Mouse (Mus musculus): Measurements from ENCODE around the gene Thra. TPM values are rescaled to one million over a fixed set of nuclear protein-coding genes. Genes with fewer than 3 reads are reported as not detected.

The Thra gene
- polyA plus RNA-seq, 1 experiment from 2014 or later: 177 TPM

- H3K4me2 ChIP-seq (ENCODE audit: low read length): no peak overlapping the region
- H3K27ac ChIP-seq (ENCODE audit: low read length): no peak overlapping the region
- peaks cover 15% of the 10 kb centered on the region for H3K36me3 ChIP-seq (ENCODE audit: control insufficient read depth, insufficient read depth)
- 22% methylated on average over 7 of the region's 7 CpGs for WGBS
- peak; percentile 23; the same call in 1 of the 2 replicates for ATAC-seq
- H3K9ac ChIP-seq (replicated peaks; ENCODE audit: low read depth, low read length): no peak overlapping the region
- H3K27me3 ChIP-seq (replicated peaks; ENCODE audit: control insufficient read depth, insufficient read depth, low read length): no peaks in the 10 kb centered on the region
- H3K9me3 ChIP-seq (ENCODE audit: control insufficient read depth, low read length): no peaks in the 10 kb centered on the region
- peaks cover 48% of the 10 kb centered on the region for H3K4me1 ChIP-seq (replicated peaks; ENCODE audit: control insufficient read depth, insufficient read depth, low read length)
- no peak overlapping the region for H3K4me3 ChIP-seq (replicated peaks; ENCODE audit: low read length)
Measured at GRCm38 (mm10) chr11:98754621-98755181, 14.3 kb downstream of the Thra start.

GRCm38 (mm10) chr11:98755726-98756380 is 15.4 kb downstream of the Thra start:
- no peaks in the 10 kb centered on the region for H3K9me3 ChIP-seq (ENCODE audit: control insufficient read depth, low read length)
- peaks cover 36% of the 10 kb centered on the region for H3K4me1 ChIP-seq (replicated peaks; ENCODE audit: control insufficient read depth, insufficient read depth, low read length)
- no peak overlapping the region for H3K4me3 ChIP-seq (replicated peaks; ENCODE audit: low read length)
- no peak overlapping the region for H3K4me2 ChIP-seq (ENCODE audit: low read length)
- ATAC-seq: no peak
- no peak overlapping the region for H3K27ac ChIP-seq (ENCODE audit: low read length)
- H3K36me3 ChIP-seq (ENCODE audit: control insufficient read depth, insufficient read depth): peaks cover 20% of the 10 kb centered on the region
- H3K9ac ChIP-seq (replicated peaks; ENCODE audit: low read depth, low read length): no peak overlapping the region
- WGBS: 94% methylated on average over 6 of the region's 6 CpGs
- no peaks in the 10 kb centered on the region for H3K27me3 ChIP-seq (replicated peaks; ENCODE audit: control insufficient read depth, insufficient read depth, low read length)

GRCm38 (mm10) chr11:98756711-98757110 is 16.3 kb downstream of the Thra start:
- H3K27me3 ChIP-seq (replicated peaks; ENCODE audit: control insufficient read depth, insufficient read depth, low read length): no peaks in the 10 kb centered on the region
- WGBS: 91% methylated on average over 12 of the region's 12 CpGs
- H3K9ac ChIP-seq (replicated peaks; ENCODE audit: low read depth, low read length): no peak overlapping the region
- H3K4me3 ChIP-seq (replicated peaks; ENCODE audit: low read length): no peak overlapping the region
- H3K9me3 ChIP-seq (ENCODE audit: control insufficient read depth, low read length): no peaks in the 10 kb centered on the region
- ATAC-seq: no peak
- H3K4me1 ChIP-seq (replicated peaks; ENCODE audit: control insufficient read depth, insufficient read depth, low read length): peaks cover 28% of the 10 kb centered on the region
- no peak overlapping the region for H3K27ac ChIP-seq (ENCODE audit: low read length)
- peaks cover 26% of the 10 kb centered on the region for H3K36me3 ChIP-seq (ENCODE audit: control insufficient read depth, insufficient read depth)
- no peak overlapping the region for H3K4me2 ChIP-seq (ENCODE audit: low read length)

- peaks cover 19% of the 10 kb centered on the region for H3K4me1 ChIP-seq (replicated peaks; ENCODE audit: control insufficient read depth, insufficient read depth, low read length)
- H3K36me3 ChIP-seq (ENCODE audit: control insufficient read depth, insufficient read depth): peaks cover 38% of the 10 kb centered on the region
- no peak overlapping the region for H3K27ac ChIP-seq (ENCODE audit: low read length)
- no peaks in the 10 kb centered on the region for H3K27me3 ChIP-seq (replicated peaks; ENCODE audit: control insufficient read depth, insufficient read depth, low read length)
- no peaks in the 10 kb centered on the region for H3K9me3 ChIP-seq (ENCODE audit: control insufficient read depth, low read length)
- H3K4me3 ChIP-seq (replicated peaks; ENCODE audit: low read length): no peak overlapping the region
- no peak overlapping the region for H3K9ac ChIP-seq (replicated peaks; ENCODE audit: low read depth, low read length)
- H3K4me2 ChIP-seq (ENCODE audit: low read length): no peak overlapping the region
- ATAC-seq: no peak
- whole genome bisulfite sequencing: 88% methylated on average over 4 of the region's 4 CpGs
Measured at GRCm38 (mm10) chr11:98761939-98762338, 21.5 kb downstream of the Thra start.

- no peaks in the 10 kb centered on the region for H3K27me3 ChIP-seq (replicated peaks; ENCODE audit: control insufficient read depth, insufficient read depth, low read length)
- H3K4me2 ChIP-seq (ENCODE audit: low read length): no peak overlapping the region
- H3K9me3 ChIP-seq (ENCODE audit: control insufficient read depth, low read length): no peaks in the 10 kb centered on the region
- no peak overlapping the region for H3K27ac ChIP-seq (ENCODE audit: low read length)
- H3K36me3 ChIP-seq (ENCODE audit: control insufficient read depth, insufficient read depth): peaks cover 38% of the 10 kb centered on the region
- WGBS: 64% methylated on average over 17 of the region's 17 CpGs
- H3K4me3 ChIP-seq (replicated peaks; ENCODE audit: low read length): no peak overlapping the region
- H3K9ac ChIP-seq (replicated peaks; ENCODE audit: low read depth, low read length): no peak overlapping the region
- H3K4me1 ChIP-seq (replicated peaks; ENCODE audit: control insufficient read depth, insufficient read depth, low read length): peaks cover 29% of the 10 kb centered on the region
- no peak for ATAC-seq
Measured at GRCm38 (mm10) chr11:98762756-98763501, 22.5 kb downstream of the Thra start.

GRCm38 (mm10) chr11:98763502-98763861 is 23.0 kb downstream of the Thra start:
- no peaks in the 10 kb centered on the region for H3K27me3 ChIP-seq (replicated peaks; ENCODE audit: control insufficient read depth, insufficient read depth, low read length)
- peaks cover 35% of the 10 kb centered on the region for H3K4me1 ChIP-seq (replicated peaks; ENCODE audit: control insufficient read depth, insufficient read depth, low read length)
- no peaks in the 10 kb centered on the region for H3K9me3 ChIP-seq (ENCODE audit: control insufficient read depth, low read length)
- peaks cover 38% of the 10 kb centered on the region for H3K36me3 ChIP-seq (ENCODE audit: control insufficient read depth, insufficient read depth)
- no peak overlapping the region for H3K9ac ChIP-seq (replicated peaks; ENCODE audit: low read depth, low read length)
- no peak overlapping the region for H3K4me2 ChIP-seq (ENCODE audit: low read length)
- no peak overlapping the region for H3K4me3 ChIP-seq (replicated peaks; ENCODE audit: low read length)
- WGBS: 91% methylated on average over 8 of the region's 8 CpGs
- no peak overlapping the region for H3K27ac ChIP-seq (ENCODE audit: low read length)
- no peak for ATAC-seq

- Histone ChIP-seq H3K4me1 (replicated peaks; ENCODE audit: control insufficient read depth, insufficient read depth, low read length) (peaks cover 41% of the 10 kb centered on the region), H3K9ac (replicated peaks; ENCODE audit: low read depth, low read length) (no peak overlapping the region), H3K36me3 (ENCODE audit: control insufficient read depth, insufficient read depth) (peaks cover 38% of the 10 kb centered on the region), H3K27me3 (replicated peaks; ENCODE audit: control insufficient read depth, insufficient read depth, low read length) (no peaks in the 10 kb centered on the region), H3K9me3 (ENCODE audit: control insufficient read depth, low read length) (no peaks in the 10 kb centered on the region), H3K4me2 (ENCODE audit: low read length) (no peak overlapping the region), H3K4me3 (replicated peaks; ENCODE audit: low read length) (no peak overlapping the region), H3K27ac (ENCODE audit: low read length) (no peak overlapping the region)
- ATAC-seq: no peak
- 85% methylated on average over 18 of the region's 18 CpGs for WGBS
Measured at GRCm38 (mm10) chr11:98764091-98764490, 23.7 kb downstream of the Thra start.

GRCm38 (mm10) chr11:98764746-98765145 is 24.3 kb downstream of the Thra start:
- Histone ChIP-seq H3K4me1 (replicated peaks; ENCODE audit: control insufficient read depth, insufficient read depth, low read length) (peaks cover 44% of the 10 kb centered on the region), H3K27me3 (replicated peaks; ENCODE audit: control insufficient read depth, insufficient read depth, low read length) (no peaks in the 10 kb centered on the region), H3K4me2 (ENCODE audit: low read length) (no peak overlapping the region), H3K9me3 (ENCODE audit: control insufficient read depth, low read length) (no peaks in the 10 kb centered on the region), H3K27ac (ENCODE audit: low read length) (no peak overlapping the region), H3K9ac (replicated peaks; ENCODE audit: low read depth, low read length) (no peak overlapping the region), H3K4me3 (replicated peaks; ENCODE audit: low read length) (no peak overlapping the region), H3K36me3 (ENCODE audit: control insufficient read depth, insufficient read depth) (peaks cover 39% of the 10 kb centered on the region)
- ATAC-seq: no peak

- peaks cover 39% of the 10 kb centered on the region for H3K36me3 ChIP-seq (ENCODE audit: control insufficient read depth, insufficient read depth)
- 34% methylated on average over 8 of the region's 9 CpGs for WGBS
- no peaks in the 10 kb centered on the region for H3K27me3 ChIP-seq (replicated peaks; ENCODE audit: control insufficient read depth, insufficient read depth, low read length)
- H3K27ac ChIP-seq (ENCODE audit: low read length): peak overlapping the region; percentile 82
- no peak overlapping the region for H3K4me3 ChIP-seq (replicated peaks; ENCODE audit: low read length)
- 0 out of 2 replicates have a peak, but pooled peaks have one; percentile 8 for ATAC-seq
- no peak overlapping the region for H3K4me2 ChIP-seq (ENCODE audit: low read length)
- H3K9ac ChIP-seq (replicated peaks; ENCODE audit: low read depth, low read length): no peak overlapping the region; the same call in 1 of the 2 replicates
- H3K4me1 ChIP-seq (replicated peaks; ENCODE audit: control insufficient read depth, insufficient read depth, low read length): peaks cover 51% of the 10 kb centered on the region
- no peaks in the 10 kb centered on the region for H3K9me3 ChIP-seq (ENCODE audit: control insufficient read depth, low read length)
Measured at GRCm38 (mm10) chr11:98765421-98766309, 25.2 kb downstream of the Thra start.
